Mouse (Mus musculus) midbrain, embryonic 11.5 days (tissue): ENCODE measurements around the gene Raet1e. TPM values are rescaled to one million over a fixed set of nuclear protein-coding genes. Genes with fewer than 3 reads are reported as not detected.
"Not testable (repeated sequence)": the region's sequence is repeated elsewhere in the genome, so short reads cannot be mapped to it uniquely, and the experiment has no call there.

ENCODE experiments used
- ATAC-seq: fragments of 200-750 bp; cut with Nextera tagmentation; 2 replicates; pipeline ENCODE4 v1.8.0; 2017; ENCODE audit warnings: moderate TSS enrichment, moderate library complexity; ENCODE audit not compliant: low FRiP score
- DNase-seq: peaks from one replicate; pipeline ENCODE4 v3.0.0; 2015; ENCODE audit warnings: low spot score; ENCODE audit errors: missing footprints
- H3K27ac ChIP-seq: fragments of 300-500 bp; sonication (generic); 2 replicates; pipeline ENCODE4 v1.5.1; 2014; ENCODE audit warnings: low read depth, low read length
- H3K27me3 ChIP-seq: fragments of 300-500 bp; sonication (generic); 2 replicates; pipeline ENCODE4 v1.6.1; 2014; ENCODE audit warnings: mild to moderate bottlenecking, low read length, moderate library complexity, mixed read lengths; ENCODE audit not compliant: control insufficient read depth, insufficient read depth
- H3K36me3 ChIP-seq: fragments of 300-500 bp; sonication (generic); 2 replicates; pipeline ENCODE4 v1.6.1; 2014; ENCODE audit warnings: mild to moderate bottlenecking, low read length, moderate library complexity, mixed read lengths; ENCODE audit not compliant: control insufficient read depth, insufficient read depth
- H3K4me1 ChIP-seq: fragments of 300-500 bp; sonication (generic); 2 replicates; pipeline ENCODE4 v1.6.1; 2014; ENCODE audit warnings: low read length; ENCODE audit not compliant: control insufficient read depth, insufficient read depth
- H3K4me2 ChIP-seq: fragments of 300-500 bp; sonication (generic); 2 replicates; pipeline ENCODE4 v1.6.1; 2014; ENCODE audit warnings: mild to moderate bottlenecking, moderate library complexity
- H3K4me3 ChIP-seq: fragments of 300-500 bp; sonication (generic); 2 replicates; pipeline ENCODE4 v1.5.1; 2014; ENCODE audit warnings: low read depth, low read length
- H3K9ac ChIP-seq: fragments of 300-500 bp; sonication (generic); 2 replicates; pipeline ENCODE4 v1.6.1; 2014; ENCODE audit warnings: low read length
- H3K9me3 ChIP-seq: fragments of 300-500 bp; sonication (generic); 2 replicates; pipeline ENCODE4 v1.6.1; 2016; ENCODE audit warnings: low read length; ENCODE audit not compliant: control insufficient read depth
- WGBS: fragments of 180-500 bp; shearing (Covaris S2); extraction: QIAGEN DNeasy Blood & Tissue Kit; methylation state at CpG from one replicate; pipeline ENCODE4 v1.1.7; 2014; 5-methylcytosine and 5-hydroxymethylcytosine counted together
- polyA plus RNA-seq: library from polyadenylated mRNA; unstranded; fragments of >200 nt; fragmentation: Nextera tagmentation; extraction: Ambion mirVana; gene quantifications from 2 replicates; pipeline ENCODE4 v1.2.1, GENCODE M21; 2014

Raet1e gene
- 18.1 and 18.4 TPM in 2 replicates for polyA plus RNA-seq

- ATAC-seq = peak; percentile 81
- WGBS = 2% methylated on average over 48 of the region's 48 CpGs
- peak within 1 kb of the TSS; percentile 36 for H3K4me3 ChIP-seq
- not testable (repeated sequence) for H3K27ac ChIP-seq, H3K4me1 ChIP-seq, H3K36me3 ChIP-seq, H3K9me3 ChIP-seq
- peak; percentile 94 for DNase-seq
- H3K4me2 ChIP-seq = peak within 1 kb of the TSS; percentile 58
- H3K27me3 ChIP-seq = peaks cover 44% of the 10 kb centered on the region
- H3K9ac ChIP-seq = peak within 1 kb of the TSS; percentile 42
Observed at GRCm38 (mm10) chr10:22158310-22158999, at the start of gene Raet1e, which contains the start of gene H60b. Gene Raet1e, plus strand, starts transcription at chr10:22158569. Gene H60b, plus strand, starts transcription at chr10:22158586.

GRCm38 (mm10) chr10:22140665-22141280 lies 17.6 kb upstream of the Raet1e start:
- Histone ChIP-seq H3K9ac (peak overlapping the region; percentile 63), H3K36me3 (no peaks in the 10 kb centered on the region), H3K27me3 (no peaks in the 10 kb centered on the region), H3K9me3 (peaks cover 2% of the 10 kb centered on the region; the same call in 1 of the 2 replicates), H3K27ac (no peak overlapping the region), H3K4me2 (peak overlapping the region; percentile 57), H3K4me1 (no peaks in the 10 kb centered on the region), H3K4me3 (peak overlapping the region; percentile 33)
- WGBS = 2% methylated on average over 19 of the region's 19 CpGs
- DNase-seq (peak; percentile 97), ATAC-seq (peak; percentile 86)

GRCm38 (mm10) chr10:22142194-22142593 lies 16.2 kb upstream of the Raet1e start:
- WGBS = 88% methylated on average over 1 of the region's 1 CpGs
- not testable (repeated sequence) for H3K4me2 ChIP-seq, H3K9me3 ChIP-seq, H3K36me3 ChIP-seq, H3K4me3 ChIP-seq, H3K27ac ChIP-seq, ATAC-seq, H3K4me1 ChIP-seq, H3K9ac ChIP-seq, H3K27me3 ChIP-seq
- peak; percentile 98 for DNase-seq

- no peaks in the 10 kb centered on the region for H3K27me3 ChIP-seq
- no peak overlapping the region for H3K4me2 ChIP-seq
- no peaks in the 10 kb centered on the region for H3K36me3 ChIP-seq
- ATAC-seq = no peak
- H3K4me1 ChIP-seq = no peaks in the 10 kb centered on the region
- no peak overlapping the region for H3K9ac ChIP-seq
- H3K27ac ChIP-seq = no peak overlapping the region
- no peak overlapping the region for H3K4me3 ChIP-seq
- WGBS = 80% methylated on average over 5 of the region's 5 CpGs
- no peaks in the 10 kb centered on the region for H3K9me3 ChIP-seq
- peak; percentile 79 for DNase-seq
Observed at GRCm38 (mm10) chr10:22142926-22143325, 15.4 kb upstream of the Raet1e start.

GRCm38 (mm10) chr10:22148441-22149072 lies 9.8 kb upstream of the Raet1e start:
- Histone ChIP-seq H3K27ac (peak overlapping the region; percentile 22; the same call in 1 of the 2 replicates), H3K4me3 (peak overlapping the region; percentile 68), H3K4me2 (peak overlapping the region; percentile 78), H3K9ac (peak overlapping the region; percentile 77), H3K9me3 (no peaks in the 10 kb centered on the region), H3K27me3 (peaks cover 26% of the 10 kb centered on the region), H3K4me1 (peaks cover 10% of the 10 kb centered on the region; the same call in 1 of the 2 replicates), H3K36me3 (no peaks in the 10 kb centered on the region)
- under 1% methylated on average over 44 of the region's 50 CpGs for WGBS
- ATAC-seq (peak; percentile 80), DNase-seq (peak; percentile 97)

GRCm38 (mm10) chr10:22149073-22149690 lies 9.2 kb upstream of the Raet1e start, which contains the start of gene E030030I06Rik:
Gene E030030I06Rik, minus strand, starts transcription at chr10:22149270.
- peaks cover 10% of the 10 kb centered on the region; the same call in 1 of the 2 replicates for H3K4me1 ChIP-seq
- peak; percentile 64 for ATAC-seq
- DNase-seq = peak; percentile 97
- H3K27me3 ChIP-seq = peaks cover 26% of the 10 kb centered on the region
- peak within 1 kb of the TSS; percentile 68 for H3K4me3 ChIP-seq
- H3K4me2 ChIP-seq = peak within 1 kb of the TSS; percentile 78
- H3K9me3 ChIP-seq = no peaks in the 10 kb centered on the region
- no peaks in the 10 kb centered on the region for H3K36me3 ChIP-seq
- peak within 1 kb of the TSS; percentile 77 for H3K9ac ChIP-seq
- WGBS = under 1% methylated on average over 37 of the region's 37 CpGs
- H3K27ac ChIP-seq = peak within 1 kb of the TSS; percentile 22; the same call in 1 of the 2 replicates

- Histone ChIP-seq H3K9ac (peak overlapping the region; percentile 77), H3K4me2 (peak overlapping the region; percentile 78), H3K27me3 (peaks cover 28% of the 10 kb centered on the region), H3K9me3 (no peaks in the 10 kb centered on the region), H3K36me3 (no peaks in the 10 kb centered on the region), H3K27ac (no peak overlapping the region), H3K4me1 (peaks cover 10% of the 10 kb centered on the region; the same call in 1 of the 2 replicates), H3K4me3 (peak overlapping the region; percentile 68)
- peak; percentile 16 for ATAC-seq
- peak; percentile 97 for DNase-seq
- WGBS = under 1% methylated on average over 47 of the region's 50 CpGs
Observed at GRCm38 (mm10) chr10:22149691-22150465, 8.5 kb upstream of the Raet1e start.

- no peak for ATAC-seq
Observed at GRCm38 (mm10) chr10:22150593-22150992, 7.8 kb upstream of the Raet1e start.

More at GRCm38 (mm10) chr10:22150593-22150992, 7.8 kb upstream of the Raet1e start:
- Histone ChIP-seq H3K27ac (no peak overlapping the region), H3K4me3 (peak overlapping the region; percentile 68), H3K9ac (no peak overlapping the region), H3K4me1 (peaks cover 10% of the 10 kb centered on the region; the same call in 1 of the 2 replicates), H3K4me2 (peak overlapping the region; percentile 78), H3K36me3 (no peaks in the 10 kb centered on the region), H3K9me3 (no peaks in the 10 kb centered on the region), H3K27me3 (peaks cover 35% of the 10 kb centered on the region)
- under 1% methylated on average over 27 of the region's 27 CpGs for WGBS
- DNase-seq = peak; percentile 96
